ENCODE assay signal across 8 mouse cellular contexts in the genomic region with DNA sequence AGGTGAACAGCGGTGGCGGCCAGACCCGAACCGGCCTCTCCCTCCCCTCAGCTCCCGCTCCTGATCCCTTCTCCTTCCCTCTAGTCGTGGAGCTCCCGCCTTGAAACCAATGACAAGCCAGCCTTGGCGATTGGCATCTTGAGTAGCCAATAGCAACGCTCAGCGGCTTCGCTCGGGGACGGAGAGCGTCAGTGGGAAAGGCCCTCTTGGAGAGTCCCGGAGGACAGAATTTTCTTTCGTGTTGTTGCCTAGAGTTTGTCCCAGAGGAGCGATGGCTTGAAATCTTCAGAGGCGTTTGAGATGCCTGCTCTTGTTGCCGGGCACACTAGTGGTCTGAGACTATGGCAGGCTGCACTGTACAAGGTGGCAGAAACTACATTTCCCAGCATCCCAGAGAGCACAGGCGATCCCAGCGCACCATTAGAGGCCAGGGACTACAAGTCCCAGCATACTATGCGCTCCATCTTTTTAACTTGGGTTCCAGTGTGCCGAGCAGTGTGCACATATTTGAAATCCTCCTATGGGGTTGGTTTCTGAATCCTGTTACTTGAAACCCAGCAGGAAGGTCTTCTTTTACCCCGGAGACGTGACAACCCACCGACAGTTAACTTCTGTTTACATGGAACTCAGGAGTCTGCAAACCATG. TPM values are rescaled to one million over a fixed set of nuclear protein-coding genes. Genes with fewer than 3 reads are reported as not detected.
DNase-seq lines count a peak whose midpoint lies in the region; ATAC-seq lines count a peak whose summit lies in the region.

A gene (minus strand): TSS at position 179 of the 646 bp plus-strand sequence.
A gene (plus strand): TSS at position 454 of the 646 bp plus-strand sequence.

- ATAC-seq in hindbrain, embryonic 11.5 days (ENCODE audit: low FRiP score): peak; percentile 98

- no peak within 1 kb of the TSS for H3K27ac ChIP-seq in hindbrain, embryonic 11.5 days (ENCODE audit: low read depth, low read length)

- no peaks in the 10 kb centered on the region for H3K27me3 ChIP-seq in hindbrain, embryonic 11.5 days (ENCODE audit: control insufficient read depth, insufficient read depth, low read length)

- no peaks in the 10 kb centered on the region for H3K9me3 ChIP-seq in hindbrain, embryonic 11.5 days (ENCODE audit: control insufficient read depth, low read length)

- no peaks in the 10 kb centered on the region; the same call in 1 of the 2 replicates for H3K4me1 ChIP-seq in hindbrain, embryonic 11.5 days (replicated peaks; ENCODE audit: control insufficient read depth, insufficient read depth, low read length)

- peak; percentile 95 for DNase-seq in Muller cell, postnatal 12 days (ENCODE audit: inconsistent ontology term)
- peak; percentile 97 for DNase-seq in cerebellum, adult 9-11 months
- peak; percentile 93 to 98 for DNase-seq in frontal cortex, adult 2 months (ENCODE audit: extremely low spot score in 1 of 2, low spot score in 1 of 2)
- DNase-seq in hindbrain, embryonic 11.5 days (ENCODE audit: low spot score): peak; percentile 94
- peak; percentile 98 for DNase-seq in layer of hippocampus, postnatal 10 days (ENCODE audit: low spot score in 2 of 2)
- DNase-seq in lung, postnatal 10 days: peak; percentile 97
- peak; percentile 94 for DNase-seq in ovary, postnatal 36 days (ENCODE audit: low spot score)
- peak; percentile 96 for DNase-seq in thymus, postnatal 25 days

- no peaks in the 10 kb centered on the region for H3K36me3 ChIP-seq in hindbrain, embryonic 11.5 days (ENCODE audit: control insufficient read depth, insufficient read depth, low read length)

- H3K9ac ChIP-seq in hindbrain, embryonic 11.5 days (ENCODE audit: low read depth, low read length): peak within 1 kb of the TSS; percentile 67

- WGBS in hindbrain, embryonic 11.5 days: under 1% methylated on average over 25 of the region's 26 CpGs

- peak within 1 kb of the TSS; percentile 72 for H3K4me2 ChIP-seq in hindbrain, embryonic 11.5 days (replicated peaks; ENCODE audit: low read depth, low read length)

- peak within 1 kb of the TSS; percentile 70 for H3K4me3 ChIP-seq in hindbrain, embryonic 11.5 days (ENCODE audit: low read depth, low read length)

RNA-seq across cellular contexts. Expression of the first gene that starts in this region (rescaled TPM):
- polyA plus RNA-seq in frontal cortex, adult 2 months (2012; rRNA removed): 66.1 and 72.3 TPM in 2 replicates
- polyA plus RNA-seq in hindbrain, embryonic 11.5 days (2014; fragmentation: Nextera tagmentation; extraction: Ambion mirVana): 91.9 and 96.0 TPM in 2 replicates
- 10 to 100 TPM; 64.9 to 73.8 TPM for total RNA-seq in layer of hippocampus, postnatal 10 days (2021)

RNA-seq across cellular contexts. Expression of the second gene that starts in this region (rescaled TPM):
- 34.7 and 39.7 TPM in 2 replicates for polyA plus RNA-seq in frontal cortex, adult 2 months (2012; rRNA removed)
- 49.7 and 63.7 TPM in 2 replicates for polyA plus RNA-seq in hindbrain, embryonic 11.5 days (2014; fragmentation: Nextera tagmentation; extraction: Ambion mirVana)
- 10 to 100 TPM; 26.5 to 27.1 TPM for total RNA-seq in layer of hippocampus, postnatal 10 days (2021)
